Mouse (Mus musculus) limb, embryonic 14.5 days (tissue): ENCODE measurements at regions not wholly inside any gene's neighbourhood (a gene's known extent, or its start where the extent isn't known, plus 50 kb on each side); places are given as distances from the start of the nearest gene placed in this dataset.

ENCODE experiments used
- ATAC-seq: fragments of 200-750 bp; cut with Nextera tagmentation; 2 replicates; pipeline ENCODE4 v1.8.0; 2017; ENCODE audit warnings: low read depth, moderate number of reproducible peaks, moderate TSS enrichment; ENCODE audit not compliant: low FRiP score
- DNase-seq: peaks from one replicate; pipeline ENCODE4 v3.0.0-alpha.2; 2015; ENCODE audit warnings: low spot score
- H3K27ac ChIP-seq: fragments of 300-500 bp; sonication (generic); replicated peaks from 2 replicates; pipeline ENCODE4 v1.5.1; 2014; ENCODE audit warnings: low read depth, mild to moderate bottlenecking, low read length, moderate library complexity, mixed read lengths
- H3K27me3 ChIP-seq: fragments of 300-500 bp; sonication (generic); 2 replicates; pipeline ENCODE4 v1.6.1; 2014; ENCODE audit warnings: low read length, mixed read lengths; ENCODE audit not compliant: control insufficient read depth, insufficient read depth
- H3K36me3 ChIP-seq: fragments of 300-500 bp; sonication (generic); 2 replicates; pipeline ENCODE4 v1.6.1; 2014; ENCODE audit warnings: mild to moderate bottlenecking, low read length, moderate library complexity, mixed read lengths; ENCODE audit not compliant: control insufficient read depth, insufficient read depth
- H3K4me1 ChIP-seq: fragments of 300-500 bp; sonication (generic); 2 replicates; pipeline ENCODE4 v1.6.1; 2014; ENCODE audit warnings: antibody characterized with exemption, low read length, mixed read lengths; ENCODE audit not compliant: control insufficient read depth, insufficient read depth
- H3K4me2 ChIP-seq: fragments of 300-500 bp; sonication (generic); replicated peaks from 2 replicates; pipeline ENCODE4 v1.6.1; 2014; ENCODE audit warnings: low read depth, mild to moderate bottlenecking, low read length, moderate library complexity; ENCODE audit not compliant: severe bottlenecking
- H3K4me3 ChIP-seq: fragments of 300-500 bp; sonication (generic); replicated peaks from 2 replicates; pipeline ENCODE4 v1.5.1; 2014; ENCODE audit warnings: low read length
- H3K9ac ChIP-seq: fragments of 300-500 bp; sonication (generic); 2 replicates; pipeline ENCODE4 v1.6.1; 2014; ENCODE audit warnings: mild to moderate bottlenecking, low read depth, low read length, moderate library complexity; ENCODE audit not compliant: severe bottlenecking
- H3K9me3 ChIP-seq: fragments of 300-500 bp; sonication (generic); 2 replicates; pipeline ENCODE4 v1.6.1; 2016; ENCODE audit warnings: low read length; ENCODE audit not compliant: control insufficient read depth
- POLR2A ChIP-seq: fragments of 200-500 bp; IDR thresholded peaks from 2 replicates; pipeline ENCODE4 v1.8.0; 2012; ENCODE audit warnings: inconsistent platforms, mild to moderate bottlenecking, moderate library complexity, borderline replicate concordance; ENCODE audit not compliant: insufficient read depth, insufficient read length; ENCODE audit errors: extremely low read depth
- WGBS: fragments of 180-500 bp; shearing (Covaris S2); extraction: QIAGEN DNeasy Blood & Tissue Kit; methylation state at CpG from one replicate; pipeline ENCODE4 v1.1.7; 2014; 5-methylcytosine and 5-hydroxymethylcytosine counted together

DNA sequence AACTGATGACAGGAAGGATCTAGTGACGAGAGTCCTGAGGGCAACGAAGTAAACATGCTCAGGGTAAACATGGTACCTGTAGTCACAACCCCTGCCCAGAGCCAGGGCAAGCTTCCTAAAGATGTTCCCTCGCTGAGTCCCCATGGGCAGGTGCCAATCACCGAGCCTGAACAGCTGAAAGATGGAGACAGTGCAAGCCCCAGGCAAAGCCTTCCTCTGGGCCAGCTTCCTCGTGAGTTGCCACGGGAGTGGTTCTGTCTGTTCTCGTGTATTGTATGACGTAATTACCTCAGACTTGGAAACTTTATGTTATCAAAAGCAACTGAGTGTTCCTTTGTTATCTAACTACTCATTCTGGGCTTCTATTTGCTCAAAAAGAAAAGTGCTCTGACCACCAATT is 147.4 kb downstream of the Ifng start:
- Histone ChIP-seq H3K27me3 (no peaks in the 10 kb centered on the region), H3K36me3 (no peaks in the 10 kb centered on the region), H3K9me3 (no peaks in the 10 kb centered on the region), H3K4me3 (no peak overlapping the region), H3K9ac (no peak overlapping the region), H3K27ac (no peak overlapping the region), H3K4me1 (no peaks in the 10 kb centered on the region), H3K4me2 (no peak overlapping the region)
- DNase-seq = no peak
- WGBS = 61% methylated on average over 8 of the region's 8 CpGs
- ATAC-seq = no peak
- no peak for TF ChIP-seq POLR2A

DNA sequence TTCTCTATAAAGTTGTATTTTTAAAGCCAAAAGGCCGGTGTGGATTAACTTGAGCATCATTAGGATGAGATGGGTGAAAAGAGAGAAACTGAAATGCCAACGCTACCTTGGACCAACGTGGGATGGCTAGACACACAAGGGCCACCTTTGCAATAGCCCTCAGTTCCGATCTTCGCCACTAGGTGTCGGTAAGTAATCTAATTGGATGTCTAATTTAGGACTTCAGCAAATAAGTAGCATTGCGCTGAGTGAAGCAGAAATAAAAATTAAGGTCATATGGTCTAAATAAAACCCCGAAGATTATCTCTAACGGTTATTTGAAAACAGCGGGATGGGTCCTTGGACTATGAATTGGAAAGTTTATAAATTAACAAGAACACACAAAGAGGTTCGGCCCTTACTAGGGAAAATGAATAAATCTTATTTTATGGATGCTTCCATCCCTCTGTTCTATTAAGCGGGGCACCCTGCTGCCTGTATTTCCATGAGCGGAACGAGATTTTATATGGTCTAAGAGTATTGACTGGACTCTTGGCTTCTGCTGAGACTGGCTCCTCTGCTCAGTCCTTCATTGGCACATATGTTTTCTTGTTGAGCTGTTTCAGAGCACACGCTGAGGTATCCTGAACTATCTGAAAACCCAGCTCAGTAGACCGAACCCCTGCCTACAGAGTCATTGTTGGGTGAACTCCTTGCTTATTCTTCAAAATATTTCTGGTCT is 152.0 kb downstream of the Ifng start:
- peak; percentile 81 for DNase-seq
- no peaks in the 10 kb centered on the region for H3K9me3 ChIP-seq
- ATAC-seq = no peak

DNA sequence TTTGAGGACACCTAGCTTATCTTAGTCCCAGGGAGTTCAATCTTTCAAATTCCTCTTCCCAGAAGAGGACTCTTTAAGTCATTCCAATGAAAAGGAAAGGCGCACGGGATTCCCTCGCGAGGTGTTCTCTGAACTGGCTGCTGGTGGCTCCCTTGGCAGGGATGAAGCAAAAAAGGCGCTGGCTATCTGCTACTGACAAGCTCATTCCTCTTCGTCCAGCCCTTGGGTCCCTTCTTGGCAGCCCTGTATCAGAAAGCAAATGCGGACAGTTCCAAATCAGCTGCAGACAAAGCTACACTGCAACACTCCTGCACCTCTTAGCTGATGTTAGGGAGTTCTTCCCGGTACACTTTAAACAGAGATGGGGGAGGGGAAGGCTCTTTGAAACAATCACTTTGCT is 155.4 kb downstream of the Ifng start:
- H3K4me1 ChIP-seq = no peaks in the 10 kb centered on the region
- TF ChIP-seq POLR2A = no peak
- H3K9ac ChIP-seq = no peak overlapping the region
- H3K9me3 ChIP-seq = no peaks in the 10 kb centered on the region
- no peaks in the 10 kb centered on the region for H3K36me3 ChIP-seq
- no peak overlapping the region for H3K4me2 ChIP-seq
- no peaks in the 10 kb centered on the region for H3K27me3 ChIP-seq
- ATAC-seq (no peak), DNase-seq (no peak)
- H3K4me3 ChIP-seq = no peak overlapping the region
- 62% methylated on average over 8 of the region's 8 CpGs for WGBS
- no peak overlapping the region for H3K27ac ChIP-seq

More for the DNA sequence above, 152.0 kb downstream of the Ifng start:
- no peak overlapping the region for H3K27ac ChIP-seq
- WGBS = 28% methylated on average over 16 of the region's 16 CpGs
- no peaks in the 10 kb centered on the region for H3K4me1 ChIP-seq
- no peak overlapping the region for H3K4me3 ChIP-seq
- H3K36me3 ChIP-seq = no peaks in the 10 kb centered on the region
- no peak for TF ChIP-seq POLR2A
- no peak overlapping the region for H3K4me2 ChIP-seq
- no peak overlapping the region for H3K9ac ChIP-seq
- H3K27me3 ChIP-seq = no peaks in the 10 kb centered on the region

DNA sequence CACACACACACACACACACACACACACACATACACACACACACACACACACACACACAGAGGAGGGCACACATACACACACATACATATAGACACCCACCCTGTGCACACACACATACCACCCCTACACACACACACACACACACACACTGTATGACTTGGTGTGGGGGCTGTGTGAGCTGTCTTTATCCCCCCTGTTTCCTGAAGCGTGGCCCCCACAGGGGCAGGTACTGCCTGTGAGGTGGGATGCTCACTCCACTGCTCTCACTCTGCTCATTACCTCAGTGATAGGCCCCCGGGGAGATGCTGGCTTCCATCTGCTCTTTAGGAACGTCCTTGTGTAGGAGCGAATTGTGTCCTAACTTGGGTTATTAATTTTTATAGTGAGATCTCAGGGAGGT is 157.7 kb downstream of the Ifng start:
- Histone ChIP-seq H3K27ac (no peak overlapping the region), H3K27me3 (no peaks in the 10 kb centered on the region), H3K4me2 (no peak overlapping the region), H3K9ac (no peak overlapping the region), H3K9me3 (no peaks in the 10 kb centered on the region), H3K4me1 (no peaks in the 10 kb centered on the region), H3K36me3 (no peaks in the 10 kb centered on the region), H3K4me3 (no peak overlapping the region)
- 40% methylated on average over 4 of the region's 4 CpGs for WGBS
- no peak for TF ChIP-seq POLR2A
- no peak for DNase-seq
- ATAC-seq = 0 out of 2 replicates have a peak, but pooled peaks have one; percentile 30

DNA sequence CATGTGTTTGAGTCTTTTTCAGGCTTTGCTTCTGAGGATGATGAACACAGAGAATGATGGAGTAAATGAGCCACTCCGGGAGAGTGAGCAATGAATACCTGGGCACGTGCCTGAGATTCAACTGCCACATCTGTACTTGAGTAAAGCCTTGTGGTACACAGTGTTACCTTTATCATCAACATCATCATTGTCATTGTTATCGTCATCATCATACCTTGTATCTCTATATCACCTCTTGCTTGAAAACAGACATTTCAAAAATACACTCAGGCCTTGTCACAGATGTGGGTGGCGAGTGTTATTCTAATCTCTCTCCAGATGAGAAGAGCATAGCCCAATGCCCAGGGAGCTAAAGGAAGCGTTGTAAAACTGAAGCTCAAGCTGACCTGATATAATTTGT is 158.4 kb downstream of the Ifng start:
- H3K36me3 ChIP-seq = no peaks in the 10 kb centered on the region
- ATAC-seq (no peak), DNase-seq (no peak)
- no peak for TF ChIP-seq POLR2A
- no peaks in the 10 kb centered on the region for H3K27me3 ChIP-seq
- no peak overlapping the region for H3K27ac ChIP-seq
- no peak overlapping the region for H3K4me2 ChIP-seq
- no peak overlapping the region for H3K4me3 ChIP-seq
- H3K4me1 ChIP-seq = no peaks in the 10 kb centered on the region
- H3K9me3 ChIP-seq = no peaks in the 10 kb centered on the region
- WGBS = 82% methylated on average over 5 of the region's 5 CpGs
- H3K9ac ChIP-seq = no peak overlapping the region

DNA sequence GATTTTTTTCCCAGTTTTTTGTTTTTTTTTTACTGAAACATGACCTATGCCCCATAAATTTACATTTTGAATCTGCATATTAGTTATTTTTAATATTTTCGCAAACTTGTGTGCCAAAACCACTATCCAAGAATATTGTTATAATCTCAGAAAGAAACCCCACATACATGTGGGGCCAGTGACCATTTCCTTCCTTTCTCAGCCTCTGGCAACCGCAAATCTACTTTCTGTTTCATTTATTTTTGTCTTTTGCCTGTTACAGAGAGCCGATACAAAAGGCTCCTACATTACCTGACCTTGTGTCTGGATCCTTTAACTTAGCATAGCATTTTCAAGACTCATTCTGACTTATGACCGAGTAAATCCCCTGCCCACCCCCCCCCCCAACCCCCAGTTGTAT is 158.8 kb downstream of the Ifng start:
- DNase-seq (no peak), ATAC-seq (no peak)
- Histone ChIP-seq H3K27me3 (no peaks in the 10 kb centered on the region), H3K36me3 (no peaks in the 10 kb centered on the region), H3K9ac (no peak overlapping the region), H3K27ac (no peak overlapping the region), H3K4me3 (no peak overlapping the region), H3K4me2 (no peak overlapping the region), H3K4me1 (no peaks in the 10 kb centered on the region), H3K9me3 (no peaks in the 10 kb centered on the region)
- TF ChIP-seq POLR2A = no peak
- WGBS = 89% methylated on average over 4 of the region's 4 CpGs
